Mouse (Mus musculus): ENCODE measurements around the gene Spdl1. TPM values are rescaled to one million over a fixed set of nuclear protein-coding genes. Genes with fewer than 3 reads are reported as not detected.
A peak's percentile ranks its signal among the peaks of the same experiment; 100 is the strongest.

Spdl1 gene
- total RNA-seq (2021), result 1 to 10 TPM; 4.4 to 5.6 TPM
- long read RNA-seq, experiment 1, transcript Spdl1-201 (12 exons, 2,505 nt), result major isoform, 5 of 7 reads
- long read RNA-seq, experiment 1, partial matches to known transcripts, result 2 of 7 reads
- long read RNA-seq, experiment 1, other reads (novel, unspliced or antisense), result 0 of 7 reads
- long read RNA-seq, experiment 2, partial matches to known transcripts, result 0 of 2 reads
- long read RNA-seq, experiment 2, other reads (novel, unspliced or antisense), result 0 of 2 reads

DNA sequence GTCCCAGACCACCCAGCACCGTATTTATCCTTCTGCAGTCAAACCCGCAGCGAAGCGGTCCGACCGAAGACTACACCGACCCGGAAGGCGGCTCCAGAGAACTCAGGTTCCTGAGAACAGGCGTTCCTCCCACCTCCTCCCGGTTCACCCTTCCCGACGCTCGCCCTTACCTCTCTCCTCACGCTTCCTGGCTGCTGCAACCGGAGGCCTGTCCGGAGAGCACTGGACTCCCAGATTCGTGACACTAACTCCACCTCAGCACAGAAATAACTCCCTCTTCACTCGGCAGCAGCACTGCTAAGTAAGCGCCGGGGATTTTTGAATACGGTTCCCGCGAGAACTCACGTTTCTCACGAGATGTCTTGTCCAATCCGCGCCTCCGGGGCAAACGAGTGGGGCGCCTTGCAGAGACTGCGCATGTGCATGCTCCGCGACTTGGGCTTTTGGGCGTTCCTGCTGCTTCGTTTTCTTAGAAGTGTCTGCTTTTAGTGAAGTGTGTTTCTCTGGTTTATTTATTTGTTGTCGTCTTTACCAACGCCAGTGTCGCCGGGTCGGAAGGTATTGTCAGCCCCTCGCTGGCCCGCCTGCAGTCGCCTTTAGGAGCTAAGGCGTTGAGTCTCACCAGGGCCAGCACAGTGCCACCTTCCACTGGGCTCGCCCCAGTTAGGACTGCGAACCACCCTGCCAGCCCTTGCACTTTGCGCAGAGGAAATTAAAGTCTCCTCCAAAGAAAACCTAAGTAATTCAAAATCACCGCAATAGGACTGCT, at the start of gene Spdl1:
Gene Spdl1 (minus strand): TSS at position 324 of the 769 bp plus-strand sequence.
- DNase-seq, result peak; percentile 97

DNA sequence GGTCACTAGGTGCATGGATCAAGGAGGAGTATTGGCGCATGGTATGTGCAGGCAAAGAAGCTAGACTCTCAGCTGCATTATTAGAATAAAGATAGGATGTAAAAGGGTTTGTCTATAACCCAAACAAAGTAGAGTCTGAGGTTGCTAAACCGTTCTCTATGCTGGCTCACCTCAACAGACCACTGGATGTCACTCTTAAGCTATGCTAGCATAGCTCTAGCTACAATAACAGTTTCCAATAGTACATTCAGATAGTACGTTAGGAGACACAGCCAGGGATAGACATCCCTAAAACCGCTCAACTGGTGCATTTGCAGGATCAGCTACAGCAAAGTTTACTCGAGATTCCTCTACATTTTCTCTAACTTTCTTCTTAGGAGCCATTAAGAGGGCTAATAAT, 48.1 kb upstream of the Spdl1 start:
- DNase-seq, result peak; percentile 14

DNA sequence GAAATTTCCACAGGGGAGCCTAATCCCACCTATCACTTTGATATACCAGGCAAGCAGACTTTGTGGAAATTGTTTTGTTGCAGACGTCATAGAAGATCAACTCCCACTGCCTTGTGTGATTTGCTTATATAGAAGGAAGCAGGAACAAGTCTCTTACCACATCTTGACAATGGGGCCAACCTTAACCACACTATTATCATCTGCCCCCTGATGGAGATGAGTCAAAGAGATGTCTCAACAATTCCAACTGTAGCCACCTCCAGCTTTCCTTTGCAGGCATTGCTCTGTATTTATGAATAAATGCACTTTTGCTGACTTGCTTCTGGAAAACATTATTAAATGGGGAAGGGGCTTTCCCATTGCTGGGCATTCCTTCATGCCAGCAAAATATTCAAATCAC, 46.2 kb upstream of the Spdl1 start:
- no peak for DNase-seq

DNA sequence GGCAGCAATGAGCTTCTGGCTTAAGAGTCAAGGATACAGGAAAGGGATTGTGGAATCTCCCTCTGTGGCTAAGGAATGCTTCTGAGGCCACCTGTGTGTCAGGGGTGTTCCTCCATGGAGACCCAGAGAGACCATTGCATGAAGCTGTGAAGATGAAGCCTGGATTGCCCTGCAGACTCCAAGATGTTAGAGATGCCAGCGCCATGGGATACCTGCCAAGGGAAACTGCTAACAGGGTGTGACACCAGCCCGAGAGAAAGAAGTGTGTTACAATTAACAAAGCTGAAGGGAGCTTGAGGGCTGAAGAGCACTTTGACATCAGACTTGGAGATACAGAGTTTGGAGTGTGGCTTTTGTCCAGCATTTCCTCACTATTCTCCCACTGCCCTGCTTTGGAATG, 40.4 kb upstream of the Spdl1 start:
- peak; percentile 13 for DNase-seq

DNA sequence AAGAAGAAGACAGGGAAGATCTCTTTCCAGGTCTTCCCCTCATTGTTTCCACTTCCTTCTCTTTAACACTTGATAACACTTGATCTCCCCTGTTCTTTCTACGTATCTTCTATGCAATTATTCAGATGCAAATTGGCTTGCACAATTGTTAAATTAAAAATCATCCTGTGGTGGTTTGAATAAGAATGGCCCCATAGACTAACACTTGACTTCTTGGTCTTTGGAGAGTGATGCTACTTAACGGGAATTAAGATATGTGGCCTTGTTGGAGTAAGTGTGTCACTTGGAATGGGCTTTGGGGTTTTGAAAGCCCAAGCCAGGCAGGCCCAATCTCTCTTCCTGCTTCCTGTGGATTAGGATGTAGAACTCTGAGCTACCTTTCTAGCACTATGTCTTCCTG, 39.0 kb upstream of the Spdl1 start:
- DNase-seq, result no peak

DNA sequence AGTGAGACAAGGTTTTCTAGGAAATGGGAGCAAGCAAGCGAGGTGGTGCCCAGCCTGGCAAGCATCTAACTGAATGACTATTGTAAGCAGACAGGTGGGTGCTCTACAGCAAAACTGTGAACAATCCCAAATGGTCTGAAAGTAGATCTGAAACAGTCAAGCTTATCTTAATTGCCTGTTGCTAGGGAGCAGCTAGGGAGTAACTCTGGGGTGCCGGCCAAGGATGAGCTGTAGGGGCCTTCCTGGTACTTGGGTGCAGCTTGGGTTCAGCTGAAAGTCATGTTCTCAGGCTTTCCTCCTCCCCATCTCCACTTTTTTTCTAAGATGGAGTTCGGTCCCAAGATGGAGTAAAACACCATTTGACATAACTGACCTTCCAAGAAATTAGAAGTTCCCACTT, 38.5 kb upstream of the Spdl1 start:
- no peak for DNase-seq

DNA sequence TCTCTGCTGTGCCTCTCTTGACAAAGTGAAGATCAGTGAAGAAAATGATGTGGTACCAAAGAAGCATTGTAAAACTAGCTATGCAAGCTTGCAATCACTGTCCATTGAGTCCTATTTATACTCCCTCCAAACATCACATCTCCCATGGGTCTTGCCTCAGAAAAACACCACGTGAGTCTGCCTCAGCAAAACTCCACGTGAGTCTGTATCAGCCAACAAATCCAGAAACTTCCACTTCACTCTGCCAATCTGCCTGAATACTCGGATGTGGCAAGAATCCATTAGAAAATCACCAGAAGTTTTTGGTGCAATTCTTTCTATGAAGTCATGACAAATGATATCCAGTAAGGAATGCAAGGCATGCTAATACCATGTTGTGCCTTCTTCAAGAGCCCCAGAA, 38.0 kb upstream of the Spdl1 start:
- DNase-seq, result peak; percentile 38

DNA sequence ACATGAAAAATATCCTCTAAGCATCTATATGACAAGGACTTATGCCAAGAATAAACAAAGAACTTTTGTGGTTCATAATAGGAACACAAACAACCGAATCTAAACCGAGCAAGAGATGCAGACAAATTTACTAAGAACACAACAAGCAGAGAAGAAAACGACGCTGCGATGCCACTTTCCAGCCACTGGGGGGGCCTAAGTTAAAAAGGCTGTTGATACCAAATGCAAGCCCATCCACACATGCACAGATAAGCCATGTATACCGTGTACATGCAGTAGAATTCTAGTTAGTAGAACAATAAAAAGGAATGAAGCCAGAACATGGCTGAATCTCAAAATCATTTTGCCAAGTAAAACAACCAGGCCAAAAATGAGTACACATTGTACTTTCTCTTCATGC, 35.2 kb upstream of the Spdl1 start:
- DNase-seq, result no peak

DNA sequence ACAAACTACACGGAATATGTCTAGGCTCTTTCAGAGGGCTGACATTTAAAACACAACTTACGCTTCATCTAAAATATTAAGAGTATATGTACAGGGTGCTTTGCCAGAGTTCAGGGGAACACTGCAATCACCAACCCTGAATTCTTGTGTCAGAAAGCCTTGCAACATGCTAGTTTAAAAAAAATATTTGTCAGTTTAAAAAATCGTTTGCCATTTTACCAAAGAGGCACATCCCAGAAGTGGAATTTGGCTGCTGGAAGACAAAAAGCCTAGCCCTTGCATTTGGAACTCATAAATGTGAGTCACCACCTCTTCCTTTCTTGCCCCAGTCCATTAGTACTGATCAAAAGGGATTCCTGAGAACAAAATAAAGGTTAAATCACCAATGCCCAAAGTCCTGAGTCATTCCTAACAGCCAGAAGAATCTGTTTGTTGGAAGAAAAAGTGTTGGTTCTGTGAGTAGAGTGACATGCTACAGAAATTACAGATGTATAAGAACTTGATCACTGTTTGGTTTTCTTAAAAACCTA, 32.4 kb upstream of the Spdl1 start:
- no peak for DNase-seq

DNA sequence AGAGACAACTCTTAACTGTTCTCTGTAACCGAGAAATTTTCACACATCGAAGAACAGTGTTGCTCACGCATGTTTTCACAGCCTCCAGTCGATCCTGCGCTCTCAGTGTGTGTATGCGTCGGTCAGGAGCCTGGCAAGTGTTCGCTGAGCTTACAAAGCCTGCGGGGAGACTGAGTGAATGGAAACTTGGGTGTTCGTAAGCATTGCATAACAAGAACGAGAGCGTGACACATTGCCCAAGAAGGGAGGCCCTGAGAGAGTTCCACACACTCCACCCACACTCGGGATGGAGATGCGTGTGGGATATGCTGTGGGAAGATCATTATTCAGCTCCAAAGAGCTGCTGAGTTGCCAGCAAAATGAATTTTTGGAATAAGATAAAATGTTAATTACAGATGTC, 31.7 kb upstream of the Spdl1 start:
- peak; percentile 19 for DNase-seq

DNA sequence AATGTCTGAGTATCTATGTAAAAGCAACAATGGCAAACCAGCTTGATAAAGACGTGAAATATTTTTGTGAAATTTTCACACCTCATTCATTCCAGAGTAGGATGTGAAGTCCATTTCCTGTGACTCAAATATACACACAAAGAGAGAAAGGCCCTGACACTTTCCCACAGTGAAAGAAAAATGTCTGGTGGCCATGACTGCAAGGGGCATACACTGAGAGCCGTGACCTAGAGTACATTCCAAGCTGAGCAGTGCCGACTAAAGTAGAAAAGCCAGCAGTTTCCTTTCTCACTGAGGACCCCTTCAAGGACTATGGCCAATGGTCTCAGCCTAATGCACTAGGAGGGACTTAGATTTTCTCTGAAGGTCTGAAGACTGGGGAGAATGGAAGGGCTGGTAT, 23.2 kb upstream of the Spdl1 start:
- DNase-seq, result no peak

DNA sequence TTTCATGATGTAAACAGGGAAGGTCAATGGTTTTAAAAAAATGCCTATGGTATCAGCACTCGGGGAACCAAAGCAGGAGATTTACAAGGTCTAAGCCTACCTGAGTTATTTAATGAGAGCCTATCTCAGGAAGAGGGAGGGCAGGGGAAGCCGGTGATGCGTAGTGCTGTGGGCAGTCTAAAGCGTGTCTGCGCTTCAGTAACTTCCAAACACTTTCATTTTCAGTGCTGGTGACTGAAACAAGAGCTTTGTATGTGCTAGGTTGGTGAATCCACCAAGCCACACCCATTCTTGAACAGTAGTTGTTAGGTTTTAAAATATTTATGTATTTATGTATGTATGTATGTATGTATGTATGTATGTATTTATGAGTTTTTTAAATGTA, 12.8 kb upstream of the Spdl1 start:
- DNase-seq, result no peak

DNA sequence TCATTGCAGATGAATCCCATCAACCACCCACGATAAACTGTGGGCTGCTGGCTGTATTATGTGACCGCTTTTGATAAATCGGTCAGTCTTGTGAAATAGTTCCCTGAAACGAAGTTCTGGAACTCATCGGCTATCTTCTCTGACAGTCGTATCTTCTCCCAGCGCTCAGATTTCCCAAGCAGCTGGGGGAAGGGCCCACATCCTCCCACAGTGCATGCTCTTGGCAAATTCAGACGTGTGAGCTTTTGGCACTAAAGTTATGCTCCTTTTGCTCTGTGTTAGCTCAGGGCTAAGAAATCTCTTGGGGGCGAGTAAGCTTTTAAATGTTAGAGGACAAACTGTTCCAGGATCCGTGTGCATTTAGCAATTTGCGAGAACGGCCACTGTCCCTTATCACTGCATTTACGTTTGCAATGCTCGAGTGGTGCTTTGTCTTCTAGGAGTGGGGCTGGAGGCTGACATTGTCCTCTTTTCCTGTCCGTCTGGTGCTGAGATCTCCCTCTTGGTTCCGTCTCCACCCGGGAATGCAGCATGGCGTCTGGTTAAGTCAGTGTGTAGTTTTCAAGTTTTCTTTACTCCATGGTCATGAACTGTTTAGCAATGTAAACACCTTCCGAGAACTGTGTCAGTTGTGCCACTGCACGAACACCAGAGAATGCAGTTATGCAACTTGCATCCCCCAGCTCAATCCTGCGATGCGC, 12.3 kb upstream of the Spdl1 start:
- peak; percentile 57 for DNase-seq

DNA sequence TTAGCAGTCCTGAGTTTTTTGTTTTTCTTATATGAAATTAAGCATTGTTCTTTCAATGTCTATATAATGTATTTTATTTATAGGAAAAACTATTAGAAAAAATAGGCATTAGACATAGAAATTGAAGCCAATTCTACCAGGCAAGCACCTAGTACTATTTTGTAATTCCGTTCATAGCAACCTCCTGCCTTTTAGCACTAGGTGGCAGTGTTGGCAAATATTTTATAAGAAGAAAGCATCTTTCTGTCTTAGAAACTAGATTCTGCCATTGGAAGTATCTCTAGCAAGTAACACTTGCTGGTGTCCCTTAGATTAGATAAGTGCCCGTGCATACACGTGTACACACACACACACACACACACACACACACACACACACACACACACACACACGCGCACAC, 10.1 kb upstream of the Spdl1 start:
- DNase-seq, result peak; percentile 11

DNA sequence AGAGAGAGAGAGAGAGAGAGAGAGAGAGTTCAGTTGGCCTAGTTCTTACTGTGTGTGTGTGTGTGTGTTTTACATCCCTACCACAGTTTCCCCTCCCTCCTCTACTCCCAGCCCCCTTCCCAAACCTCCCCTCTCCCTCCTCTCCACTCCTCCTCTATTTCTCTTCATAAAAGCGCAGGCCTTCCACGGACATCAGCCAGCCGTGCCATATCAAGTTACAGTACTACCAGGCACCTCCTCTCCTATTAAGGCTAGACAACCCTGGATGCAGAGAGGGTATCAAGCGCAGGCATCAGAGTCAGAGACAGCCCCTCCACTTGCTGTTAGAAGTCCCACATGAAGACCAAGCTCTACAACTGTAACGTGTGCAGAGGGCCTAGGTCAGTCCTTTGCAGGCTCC, 6.8 kb upstream of the Spdl1 start:
- DNase-seq, result no peak

DNA sequence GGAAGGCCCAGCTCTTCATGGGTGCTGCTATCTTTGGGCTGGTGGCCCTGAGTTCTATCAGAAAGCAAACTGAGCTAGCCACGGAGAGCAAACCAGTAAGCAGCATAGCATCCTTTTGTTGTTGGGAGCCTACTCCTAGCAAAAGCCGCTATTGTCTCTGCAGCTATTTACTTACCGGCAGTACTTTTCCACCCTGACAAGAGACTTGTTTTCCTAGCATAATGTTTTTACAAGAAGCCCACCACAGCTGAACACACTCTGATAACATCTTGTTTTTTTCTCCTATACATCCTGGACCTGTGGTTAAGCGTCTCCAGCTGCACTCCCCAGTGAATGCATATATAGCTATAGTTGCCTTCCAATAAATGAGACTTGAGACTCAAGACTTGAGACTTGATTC, 5.6 kb upstream of the Spdl1 start:
- DNase-seq, result no peak

DNA sequence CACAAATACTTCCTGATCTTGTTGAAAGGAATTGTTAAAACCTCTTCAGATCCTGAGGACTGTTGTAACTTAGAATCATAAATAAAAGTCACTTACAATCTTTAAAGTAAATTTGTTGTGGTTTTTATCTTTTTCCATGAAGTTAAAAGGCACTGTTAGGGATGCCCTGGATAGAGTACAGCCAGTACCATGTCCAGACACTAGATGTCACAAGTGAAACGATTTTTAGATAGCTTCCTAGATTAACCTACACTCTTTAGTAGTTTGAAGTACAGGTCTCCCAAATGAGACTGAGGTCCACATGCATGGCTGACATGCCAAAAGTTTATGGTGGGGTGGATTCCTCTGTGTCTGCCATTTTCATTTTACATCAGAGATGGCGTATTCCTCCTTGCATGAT, 2.8 kb upstream of the Spdl1 start:
- no peak for DNase-seq

DNA sequence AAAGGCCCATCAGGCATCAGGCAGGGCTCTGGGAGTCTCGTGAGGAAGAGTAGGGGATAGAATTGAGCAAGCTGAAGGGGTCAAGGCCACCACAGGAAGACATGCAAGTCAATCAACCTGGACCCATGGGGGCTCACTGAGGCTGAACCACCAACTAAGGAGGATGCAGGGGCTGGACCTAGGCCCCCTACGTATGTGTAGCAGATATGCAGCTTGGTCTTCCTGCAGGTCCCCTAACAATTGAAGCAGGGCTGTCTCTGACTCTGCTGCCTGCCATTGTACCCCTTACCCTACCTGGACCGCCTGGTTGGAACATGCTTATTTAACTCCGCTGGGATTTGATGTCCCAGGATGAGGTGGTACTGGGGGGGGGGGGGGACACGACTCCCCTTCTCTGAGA, 763 bp downstream of the Spdl1 start:
- no peak for DNase-seq

DNA sequence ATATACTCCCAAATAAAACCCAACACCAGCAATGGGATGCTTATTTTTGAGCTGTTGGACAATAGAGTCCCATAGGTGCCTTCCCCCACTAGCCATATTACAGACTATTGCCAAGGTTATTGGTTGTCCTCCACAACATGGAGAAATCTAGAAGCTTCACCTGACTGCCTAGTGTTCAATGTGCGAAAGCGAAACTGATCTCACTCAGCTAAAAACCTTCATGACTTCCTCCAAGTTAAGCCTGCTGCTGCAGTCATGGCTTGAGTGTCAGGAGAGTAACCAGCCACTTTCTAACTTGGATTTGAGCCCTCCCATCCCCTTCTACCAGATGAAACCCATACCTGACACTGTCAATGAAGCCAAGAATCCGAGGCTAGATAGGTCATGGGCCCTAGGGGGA, 5.6 kb downstream of the Spdl1 start:
- DNase-seq, result no peak

DNA sequence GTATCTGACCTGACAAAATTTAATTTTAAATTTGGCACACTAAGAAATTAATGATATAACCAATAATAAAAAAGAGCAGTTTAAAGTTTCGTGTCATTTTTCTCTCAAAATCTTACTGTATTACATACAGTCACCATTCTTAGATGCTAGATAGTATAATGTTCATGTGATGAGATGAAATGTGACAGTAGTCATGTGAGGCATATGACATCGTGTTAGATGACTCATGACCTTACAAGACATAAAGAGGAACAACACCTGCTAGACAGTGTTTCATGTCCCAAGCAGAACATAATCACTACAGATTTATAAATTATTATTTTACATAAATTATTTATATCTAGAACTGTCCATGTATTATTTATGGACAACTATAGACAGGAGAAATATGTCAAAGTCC, 6.5 kb downstream of the Spdl1 start:
- no peak for DNase-seq

DNA sequence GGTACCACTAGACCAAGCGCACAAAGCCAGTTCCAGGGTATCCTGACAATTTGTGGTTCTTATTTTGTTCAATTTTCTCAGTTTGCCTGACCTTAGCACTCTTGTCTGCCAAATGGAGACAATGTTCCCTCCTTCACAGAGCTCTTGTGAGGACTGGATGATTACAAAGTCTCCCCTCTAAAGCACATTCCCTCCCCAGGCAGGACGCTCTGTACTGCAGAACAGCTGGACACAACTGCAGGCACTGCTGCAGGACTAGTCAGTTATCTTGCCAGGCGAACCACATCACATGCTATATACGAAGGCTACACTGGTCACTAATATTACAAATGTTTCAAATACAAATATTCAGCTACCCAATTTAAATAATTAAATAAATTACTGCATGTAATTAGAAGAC, 8.7 kb downstream of the Spdl1 start:
- no peak for DNase-seq

DNA sequence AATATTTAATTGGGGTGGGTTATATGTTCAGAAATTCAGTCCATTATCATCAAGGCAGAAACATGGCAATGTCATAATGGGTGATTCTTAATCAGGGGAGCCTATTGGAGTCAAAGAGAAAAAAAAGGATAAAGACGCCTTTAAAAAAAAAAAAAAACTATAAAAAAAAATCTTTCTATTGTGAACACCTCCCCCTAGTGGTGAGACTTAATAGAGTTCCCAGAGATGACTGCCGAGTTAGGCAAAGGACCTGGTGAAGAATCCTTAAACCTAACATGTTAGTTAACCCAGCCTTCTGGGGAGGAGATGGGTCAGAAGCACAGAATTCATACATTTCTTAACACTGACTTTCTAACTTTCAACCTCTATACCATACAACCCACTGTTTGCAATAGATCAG, 18.7 kb downstream of the Spdl1 start:
- no peak for DNase-seq

DNA sequence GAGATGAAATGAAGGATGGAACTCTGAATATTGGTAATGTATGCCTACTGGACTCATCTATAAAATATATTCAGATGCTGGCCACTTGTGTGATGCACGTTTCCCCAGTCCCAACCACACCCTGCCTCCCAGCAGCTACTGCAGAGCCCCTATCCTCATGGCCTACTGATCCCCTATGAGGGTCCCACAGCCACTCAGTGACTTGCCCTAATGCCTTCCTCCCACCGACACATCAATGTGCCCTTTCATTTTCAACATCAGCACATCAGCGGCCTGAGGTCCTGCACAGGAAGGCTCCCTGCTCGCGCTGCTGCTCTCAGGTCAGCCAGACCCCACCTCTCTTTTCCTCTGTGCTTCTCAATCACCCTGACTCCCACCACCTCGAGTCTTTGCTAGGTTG, 19.1 kb downstream of the Spdl1 start:
- no peak for DNase-seq

Measured in adrenal gland, postnatal 10 days (tissue).